Comparison of ENCODE assay signal across 13 mouse cellular contexts in the genomic region with DNA sequence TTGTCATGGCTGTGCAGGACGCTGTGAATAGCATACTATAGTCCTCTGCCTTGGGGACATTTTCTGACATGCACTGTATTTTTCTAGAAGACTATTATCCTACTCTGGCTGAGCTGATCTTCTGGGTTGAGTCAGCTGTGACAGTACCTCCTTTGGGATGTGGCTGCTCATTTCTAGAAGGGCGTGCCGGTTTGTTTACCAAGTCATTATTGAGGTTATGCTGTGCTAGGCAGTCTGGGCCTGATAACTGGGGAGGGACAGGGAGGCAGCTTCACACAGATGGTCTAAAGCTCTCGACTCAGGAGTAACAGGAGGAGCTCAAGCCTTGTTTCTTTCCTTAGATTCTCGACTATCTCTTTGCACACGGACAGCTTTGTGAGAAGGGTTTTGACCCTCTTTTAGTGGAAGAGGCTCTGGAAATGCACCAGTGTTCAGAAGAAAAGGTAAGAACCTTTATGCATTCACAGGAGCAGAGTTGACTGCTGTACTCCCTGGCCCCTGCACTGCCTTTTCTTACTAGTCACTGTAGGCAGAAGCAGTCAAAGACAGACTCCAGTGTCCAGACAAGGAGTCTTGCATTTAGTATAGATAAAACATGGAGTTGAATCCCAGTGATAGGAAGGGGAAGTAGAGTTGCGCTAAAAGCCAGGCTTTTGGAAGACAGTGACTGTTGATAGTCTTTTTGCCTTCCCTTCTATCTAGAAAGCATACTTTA. TPM values are rescaled to one million over a fixed set of nuclear protein-coding genes. Genes with fewer than 3 reads are reported as not detected.
A peak's percentile ranks its signal among the peaks of the same experiment; 100 is the strongest.
DNase-seq lines count a peak whose midpoint lies in the region; ATAC-seq lines count a peak whose summit lies in the region.
"Had no signal": no experiment of that assay in that cellular context is flagged by ENCODE, and none has a peak within 500 bp of the region (broad histone marks: within the 10 kb centered on the region; RNA-seq: fewer than 3 reads in every experiment).

No protein-coding gene starts in this region.

- no peak overlapping the region for H3K4me3 ChIP-seq in midbrain, embryonic 12.5 days
- no peak overlapping the region for H3K4me3 ChIP-seq in midbrain, embryonic 10.5 days
- H3K4me3 ChIP-seq in liver, embryonic 13.5 days (replicated peaks) = peak overlapping the region; percentile 50
- no peak overlapping the region for H3K4me3 ChIP-seq in stomach, embryonic 16.5 days (replicated peaks; ENCODE audit: low read length)

- no peak for ATAC-seq in midbrain, embryonic 12.5 days (ENCODE audit: low FRiP score, low read depth)
- peak; percentile 99 for ATAC-seq in liver, embryonic 13.5 days (ENCODE audit: low read depth)
- peak; percentile 51; the same call in 1 of the 2 replicates for ATAC-seq in stomach, embryonic 16.5 days (ENCODE audit: insufficient read depth, low FRiP score)
- ATAC-seq: activated CD4-positive, CD25-positive, alpha-beta regulatory T cell, adult 4 months had no signal

- WGBS in midbrain, embryonic 12.5 days = 85% methylated on average over 7 of the region's 7 CpGs
- WGBS in midbrain, embryonic 10.5 days = 88% methylated on average over 7 of the region's 7 CpGs
- 42% methylated on average over 7 of the region's 7 CpGs for WGBS in liver, embryonic 13.5 days (ENCODE audit: insufficient replicate concordance)
- 54% methylated on average over 7 of the region's 7 CpGs for WGBS in stomach, embryonic 16.5 days

- intact Hi-C loops in left cerebral cortex, postnatal 4 days (cut with DNase I) = no loop called here

- no peak overlapping the region for H3K4me2 ChIP-seq in midbrain, embryonic 12.5 days (replicated peaks)
- peak overlapping the region; percentile 61 for H3K4me2 ChIP-seq in liver, embryonic 13.5 days
- no peak overlapping the region for H3K4me2 ChIP-seq in stomach, embryonic 16.5 days (ENCODE audit: low read depth, low read length)

- H3K9ac ChIP-seq in midbrain, embryonic 12.5 days (replicated peaks) = no peak overlapping the region
- H3K9ac ChIP-seq in liver, embryonic 13.5 days = peak overlapping the region; percentile 73
- peak overlapping the region; percentile 10; the same call in 1 of the 2 replicates for H3K9ac ChIP-seq in stomach, embryonic 16.5 days (ENCODE audit: low read length)

- peaks cover 73% of the 10 kb centered on the region for H3K36me3 ChIP-seq in midbrain, embryonic 12.5 days
- H3K36me3 ChIP-seq in midbrain, embryonic 10.5 days = peaks cover 98% of the 10 kb centered on the region
- peaks cover 88% of the 10 kb centered on the region for H3K36me3 ChIP-seq in liver, embryonic 13.5 days
- peaks cover 10% of the 10 kb centered on the region; the same call in 1 of the 2 replicates for H3K36me3 ChIP-seq in stomach, embryonic 16.5 days (ENCODE audit: control insufficient read depth, insufficient read depth, low read length)

- DNase-seq in midbrain, embryonic 10.5 days (ENCODE audit: low spot score) = no peak
- DNase-seq in heart, adult 8-10 months (ENCODE audit: low spot score) = peak; percentile 24
- DNase-seq in liver, embryonic 13.5 days = peak; percentile 80
- DNase-seq in embryo, embryonic 9.5 days (ENCODE audit: extremely low spot score) = no peak
- DNase-seq in left cerebral cortex, postnatal 4 days = no peak
- DNase-seq in natural killer cell, adult 2 months (ENCODE audit: low spot score in 2 of 2) = no peak
- DNase-seq: cerebellum, adult 2 months; lung, adult 2 months; retina, postnatal 1 day had no signal

- no peaks in the 10 kb centered on the region for H3K4me1 ChIP-seq in midbrain, embryonic 12.5 days
- H3K4me1 ChIP-seq in midbrain, embryonic 10.5 days = no peaks in the 10 kb centered on the region
- H3K4me1 ChIP-seq in liver, embryonic 13.5 days (replicated peaks) = peaks cover 38% of the 10 kb centered on the region
- no peaks in the 10 kb centered on the region for H3K4me1 ChIP-seq in stomach, embryonic 16.5 days (ENCODE audit: control insufficient read depth, insufficient read depth, low read length)

- H3K9me3 ChIP-seq in midbrain, embryonic 12.5 days = no peaks in the 10 kb centered on the region
- no peaks in the 10 kb centered on the region for H3K9me3 ChIP-seq in midbrain, embryonic 10.5 days (replicated peaks)
- no peaks in the 10 kb centered on the region for H3K9me3 ChIP-seq in liver, embryonic 13.5 days (replicated peaks)
- H3K9me3 ChIP-seq in stomach, embryonic 16.5 days (replicated peaks; ENCODE audit: control insufficient read depth, low read length) = no peaks in the 10 kb centered on the region

- H3K27me3 ChIP-seq in midbrain, embryonic 12.5 days = no peaks in the 10 kb centered on the region
- no peaks in the 10 kb centered on the region for H3K27me3 ChIP-seq in midbrain, embryonic 10.5 days (ENCODE audit: low read depth, poor library complexity, severe bottlenecking)
- H3K27me3 ChIP-seq in liver, embryonic 13.5 days = no peaks in the 10 kb centered on the region
- H3K27me3 ChIP-seq in stomach, embryonic 16.5 days (ENCODE audit: control insufficient read depth, insufficient read depth, low read length) = no peaks in the 10 kb centered on the region
- H3K27me3 ChIP-seq: CH12.LX had no signal

- H3K27ac ChIP-seq in midbrain, embryonic 12.5 days (replicated peaks) = 0 out of 2 replicates have a peak overlapping the region, but pooled peaks have one; percentile 8
- H3K27ac ChIP-seq in midbrain, embryonic 10.5 days (replicated peaks) = no peak overlapping the region
- H3K27ac ChIP-seq in liver, embryonic 13.5 days = peak overlapping the region; percentile 98
- peak overlapping the region; percentile 21; the same call in 1 of the 2 replicates for H3K27ac ChIP-seq in stomach, embryonic 16.5 days (ENCODE audit: low read length)

RNA-seq across cellular contexts. Expression of a gene that starts 39.1 kb away (rescaled TPM):
- polyA plus RNA-seq in midbrain, embryonic 12.5 days (2016; fragmentation: Nextera tagmentation; extraction: Ambion mirVana) = 80.3 and 81.2 TPM in 2 replicates
- 81.8 and 85.7 TPM in 2 replicates for polyA plus RNA-seq in midbrain, embryonic 10.5 days (2016; fragmentation: Nextera tagmentation; extraction: Ambion mirVana)
- total RNA-seq in heart, adult 8-10 months (2022) = 10 to 100 TPM; 31.8 to 37.4 (median 33.7) TPM
- 28.5 and 33.8 TPM in 2 replicates for polyA plus RNA-seq in liver, embryonic 13.5 days (2015; fragmentation: Nextera tagmentation; extraction: Ambion mirVana)
- polyA plus RNA-seq in stomach, embryonic 16.5 days (2015; fragmentation: Nextera tagmentation; extraction: Ambion mirVana) = 49.5 and 53.0 TPM in 2 replicates
- 10 to 100 TPM; 33.5 to 43.3 TPM for total RNA-seq in left cerebral cortex, postnatal 4 days (2021)

Comparison
In these comparisons a context has a peak if more than half of its experiments do, and no peak if none do; other contexts are left out.
1. DNase-seq: peak in heart, adult 8-10 months (single experiment) and liver, embryonic 13.5 days (single experiment); none in midbrain, embryonic 10.5 days (single experiment), embryo, embryonic 9.5 days (single experiment), left cerebral cortex, postnatal 4 days (single experiment) and natural killer cell, adult 2 months (0 of 2).